Mouse (Mus musculus): Measurements from ENCODE around the gene Gucy2c. TPM values are rescaled to one million over a fixed set of nuclear protein-coding genes. Genes with fewer than 3 reads are reported as not detected.
A peak's percentile ranks its signal among the peaks of the same experiment; 100 is the strongest.

The Gucy2c gene
- polyA plus RNA-seq (2015; fragmentation: Nextera tagmentation; extraction: Ambion mirVana), result 0.06 and 0.07 TPM in 2 replicates

DNA sequence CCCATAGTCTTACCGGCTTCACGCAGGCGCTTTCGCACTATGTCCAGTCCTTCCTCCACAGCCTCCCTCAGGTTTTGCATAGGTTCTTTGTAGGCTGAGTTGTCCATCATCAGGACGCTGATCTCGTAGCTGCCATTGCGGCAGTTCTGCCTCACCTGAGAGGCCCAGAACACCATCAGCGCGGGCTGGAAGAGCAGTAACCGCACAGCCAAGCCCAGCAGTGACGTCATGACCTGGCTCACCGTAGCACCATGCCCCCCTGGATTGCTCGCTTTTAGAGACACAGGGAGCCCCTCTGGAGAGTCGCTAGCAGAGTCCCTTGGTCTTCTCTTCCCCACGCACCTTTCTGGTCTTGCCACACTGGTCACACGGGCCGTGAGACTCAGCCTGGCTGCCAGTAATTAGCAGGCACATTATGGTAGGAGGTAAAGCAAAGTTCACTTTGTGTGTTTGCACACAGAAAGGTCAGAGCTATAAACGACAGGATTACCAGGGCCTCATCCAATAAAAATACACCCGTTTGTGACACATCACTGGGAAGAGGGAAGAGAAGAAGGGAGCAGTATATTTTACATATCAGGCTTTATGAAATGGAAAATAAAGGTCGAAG is at the start of gene Gucy2c:
Gene Gucy2c, minus strand, starts transcription at position 389 of the 610 bp plus-strand sequence.
- H3K4me3 ChIP-seq, result no peak within 1 kb of the TSS
- no peak within 1 kb of the TSS for H3K9ac ChIP-seq
- no peak for ATAC-seq (ENCODE audit: insufficient number of reproducible peaks, low FRiP score, low TSS enrichment, low read depth)
- no peak within 1 kb of the TSS for H3K4me2 ChIP-seq
- WGBS, result 64% methylated on average over 20 of the region's 20 CpGs
- no peaks in the 10 kb centered on the region for H3K36me3 ChIP-seq
- H3K4me1 ChIP-seq, result 0 out of 2 replicates have a peak, but pooled peaks cover 2% of the 10 kb centered on the region
- H3K27me3 ChIP-seq, result no peaks in the 10 kb centered on the region
- H3K27ac ChIP-seq, result no peak within 1 kb of the TSS
- no peaks in the 10 kb centered on the region for H3K9me3 ChIP-seq

DNA sequence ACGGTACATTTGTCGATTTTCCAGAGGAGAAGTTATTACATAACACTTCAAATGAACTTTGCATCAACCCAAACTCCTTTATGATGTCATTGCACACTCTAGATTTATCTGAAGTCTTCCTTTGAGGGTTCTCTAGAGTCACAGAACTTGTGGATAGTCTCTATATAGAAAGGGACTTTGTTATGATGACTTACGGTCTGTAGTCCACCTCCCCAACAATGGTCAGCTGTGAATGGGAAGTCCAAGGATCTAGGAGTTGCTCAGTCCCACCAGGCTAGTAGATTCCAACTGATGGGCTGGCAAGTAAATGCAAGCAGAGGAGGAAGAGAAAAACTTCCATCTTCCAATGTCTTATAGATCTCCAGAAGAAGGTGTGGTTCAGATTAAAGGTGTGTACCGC is 47.1 kb upstream of the Gucy2c start:
- Histone ChIP-seq H3K4me2 (peak overlapping the region; percentile 53), H3K27ac (peak overlapping the region; percentile 86), H3K4me1 (peaks cover 7% of the 10 kb centered on the region), H3K36me3 (peaks cover 18% of the 10 kb centered on the region), H3K9ac (0 out of 2 replicates have a peak overlapping the region, but pooled peaks have one; percentile 37), H3K27me3 (no peaks in the 10 kb centered on the region), H3K9me3 (no peaks in the 10 kb centered on the region), H3K4me3 (peak overlapping the region; percentile 84)
- 35% methylated on average over 4 of the region's 4 CpGs for WGBS
- no peak for ATAC-seq (ENCODE audit: insufficient number of reproducible peaks, low FRiP score, low TSS enrichment, low read depth)

DNA sequence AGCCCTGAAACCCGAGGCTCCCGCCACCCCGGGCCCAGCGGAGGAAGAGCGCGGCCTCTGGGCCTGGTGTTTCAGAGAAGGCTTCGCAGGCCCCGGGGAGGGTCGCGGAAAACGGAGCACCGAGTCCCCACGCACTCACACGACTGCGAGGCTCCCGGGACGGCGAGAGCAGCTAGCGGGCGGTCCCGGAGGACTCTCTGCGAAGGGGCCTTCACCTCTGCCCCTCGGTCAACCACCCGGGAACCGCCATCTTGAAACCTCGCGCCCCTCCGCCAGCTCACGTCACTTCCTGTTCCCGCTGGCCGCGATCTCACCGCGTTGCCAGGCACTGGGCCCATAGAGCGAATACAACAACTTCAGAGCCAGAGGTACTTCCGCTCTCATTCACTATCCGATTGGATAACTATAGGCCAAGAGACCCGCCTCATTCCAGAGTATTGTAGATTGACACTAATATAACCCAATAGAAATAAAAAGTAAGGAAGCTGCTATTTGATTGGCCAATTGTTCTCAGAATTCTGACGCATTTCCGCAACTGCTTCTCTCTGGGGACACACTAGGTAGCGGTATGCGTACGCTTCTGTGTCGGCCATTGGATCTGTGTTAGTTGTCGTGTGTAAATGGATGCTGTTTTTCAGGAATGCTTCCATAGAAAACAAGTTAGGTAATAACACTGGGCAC is 46.5 kb upstream of the Gucy2c start, which contains the start of gene Wbp11:
Gene Wbp11, minus strand, starts transcription at position 353 of the 681 bp plus-strand sequence.
- H3K9me3 ChIP-seq, result no peaks in the 10 kb centered on the region
- under 1% methylated on average over 45 of the region's 45 CpGs for WGBS
- peak within 1 kb of the TSS; percentile 86 for H3K27ac ChIP-seq
- peak within 1 kb of the TSS; percentile 56 for H3K4me2 ChIP-seq
- H3K4me1 ChIP-seq, result peaks cover 7% of the 10 kb centered on the region
- no peaks in the 10 kb centered on the region for H3K27me3 ChIP-seq
- H3K4me3 ChIP-seq, result peak within 1 kb of the TSS; percentile 84
- peak; percentile 100 for ATAC-seq (ENCODE audit: insufficient number of reproducible peaks, low FRiP score, low TSS enrichment, low read depth)
- peak within 1 kb of the TSS; percentile 90 for H3K9ac ChIP-seq
- peaks cover 20% of the 10 kb centered on the region for H3K36me3 ChIP-seq

DNA sequence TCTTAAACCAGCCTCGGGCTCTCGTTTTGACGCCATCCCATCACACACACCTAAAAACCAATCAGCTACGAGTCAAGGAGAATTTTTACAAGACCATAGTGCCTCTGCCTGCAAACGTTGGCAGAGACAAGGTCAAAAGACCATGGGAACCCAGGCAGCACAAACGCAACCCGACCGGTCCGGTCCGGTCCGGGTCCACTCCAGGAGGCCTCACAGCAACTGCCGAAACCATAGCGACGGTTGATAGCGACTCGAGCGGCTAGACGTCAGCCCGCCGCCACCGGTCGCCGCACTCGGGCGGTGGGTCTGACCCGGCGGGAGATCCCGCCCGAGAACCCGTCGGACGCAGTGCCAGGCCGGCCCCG is 45.9 kb upstream of the Gucy2c start, which contains the start of gene BC049715:
Gene BC049715, plus strand, starts transcription at position 111 of the 365 bp plus-strand sequence.
- Histone ChIP-seq H3K36me3 (peaks cover 25% of the 10 kb centered on the region), H3K4me2 (peak within 1 kb of the TSS; percentile 56), H3K9ac (peak within 1 kb of the TSS; percentile 90), H3K27ac (peak within 1 kb of the TSS; percentile 86), H3K4me3 (peak within 1 kb of the TSS; percentile 84), H3K27me3 (no peaks in the 10 kb centered on the region), H3K9me3 (no peaks in the 10 kb centered on the region), H3K4me1 (peaks cover 7% of the 10 kb centered on the region)
- WGBS, result under 1% methylated on average over 34 of the region's 34 CpGs
- ATAC-seq (ENCODE audit: insufficient number of reproducible peaks, low FRiP score, low TSS enrichment, low read depth), result no peak

DNA sequence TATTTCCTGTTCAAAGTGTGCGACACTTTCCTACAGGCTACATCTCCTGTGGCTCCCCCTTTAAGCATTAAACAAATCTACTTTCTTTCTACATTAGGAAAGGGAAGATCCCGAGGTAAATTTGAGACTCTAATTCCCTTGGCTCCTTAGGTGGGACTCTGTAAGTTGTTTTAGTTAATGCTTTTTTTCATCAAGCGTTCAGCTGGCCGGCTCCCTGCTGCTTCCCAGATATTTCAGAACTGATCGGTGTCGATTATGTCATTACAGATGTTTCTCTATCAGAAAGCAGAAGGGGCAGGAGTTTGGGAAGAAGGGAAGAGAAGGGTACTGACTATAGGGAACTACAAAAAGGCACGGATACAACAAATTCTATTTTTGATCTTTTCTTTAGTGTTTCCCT is 45.6 kb upstream of the Gucy2c start:
- H3K27me3 ChIP-seq, result no peaks in the 10 kb centered on the region
- H3K9me3 ChIP-seq, result no peaks in the 10 kb centered on the region
- H3K4me3 ChIP-seq, result peak overlapping the region; percentile 84
- no peak for ATAC-seq (ENCODE audit: insufficient number of reproducible peaks, low FRiP score, low TSS enrichment, low read depth)
- peak overlapping the region; percentile 56 for H3K4me2 ChIP-seq
- peaks cover 29% of the 10 kb centered on the region for H3K36me3 ChIP-seq
- 12% methylated on average over 7 of the region's 7 CpGs for WGBS
- H3K4me1 ChIP-seq, result peaks cover 7% of the 10 kb centered on the region
- peak overlapping the region; percentile 90 for H3K9ac ChIP-seq
- peak overlapping the region; percentile 78; the same call in 1 of the 2 replicates for H3K27ac ChIP-seq

DNA sequence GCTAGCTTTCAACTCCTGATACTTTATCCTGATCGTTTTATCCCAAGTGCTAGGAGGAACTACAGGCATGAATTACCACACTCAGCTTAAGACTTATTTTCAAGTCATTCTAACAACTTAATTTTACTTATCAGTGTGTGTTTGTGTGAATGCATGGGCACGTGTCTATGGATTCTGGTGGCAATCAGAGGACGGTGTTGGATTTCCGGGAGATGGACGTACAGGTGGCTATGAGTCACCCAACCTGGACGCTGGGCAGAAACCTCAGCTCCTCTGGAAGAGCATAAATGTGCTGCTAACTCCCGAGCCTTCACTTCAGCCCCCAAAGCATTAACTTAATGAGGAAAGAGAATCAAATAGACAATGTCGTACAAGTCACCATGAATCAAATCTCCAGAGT is 43.4 kb upstream of the Gucy2c start:
- no peak overlapping the region for H3K4me3 ChIP-seq
- H3K27me3 ChIP-seq, result no peaks in the 10 kb centered on the region
- no peaks in the 10 kb centered on the region for H3K9me3 ChIP-seq
- WGBS, result 93% methylated on average over 8 of the region's 8 CpGs
- H3K36me3 ChIP-seq, result peaks cover 50% of the 10 kb centered on the region
- no peak overlapping the region for H3K9ac ChIP-seq
- H3K4me1 ChIP-seq, result peaks cover 7% of the 10 kb centered on the region
- no peak overlapping the region for H3K4me2 ChIP-seq
- ATAC-seq (ENCODE audit: insufficient number of reproducible peaks, low FRiP score, low TSS enrichment, low read depth), result no peak
- H3K27ac ChIP-seq, result no peak overlapping the region

DNA sequence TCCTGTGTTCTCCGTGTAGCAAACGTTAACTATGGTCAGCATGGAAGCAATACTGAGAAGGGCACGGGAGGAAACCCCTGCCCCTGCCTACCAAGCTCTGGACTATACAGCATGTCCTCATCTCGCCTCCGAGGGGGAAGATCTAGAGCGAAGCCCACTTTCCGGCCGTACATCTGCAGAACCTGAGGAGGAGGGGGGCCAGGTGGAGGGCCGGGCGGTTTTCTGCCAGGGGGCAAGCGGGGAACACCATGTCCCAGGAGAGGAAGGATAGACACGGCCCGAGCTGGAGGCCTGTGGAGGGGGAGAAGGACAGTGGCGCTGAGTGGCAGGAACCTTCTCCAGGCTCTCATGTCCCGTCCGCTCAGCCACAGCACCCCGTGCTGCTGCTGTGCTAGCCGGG is 39.5 kb upstream of the Gucy2c start:
- Histone ChIP-seq H3K9me3 (no peaks in the 10 kb centered on the region), H3K4me2 (no peak overlapping the region), H3K4me3 (no peak overlapping the region), H3K9ac (no peak overlapping the region), H3K36me3 (peaks cover 88% of the 10 kb centered on the region), H3K27ac (no peak overlapping the region), H3K4me1 (no peaks in the 10 kb centered on the region), H3K27me3 (no peaks in the 10 kb centered on the region)
- ATAC-seq (ENCODE audit: insufficient number of reproducible peaks, low FRiP score, low TSS enrichment, low read depth), result no peak
- 93% methylated on average over 18 of the region's 18 CpGs for WGBS

DNA sequence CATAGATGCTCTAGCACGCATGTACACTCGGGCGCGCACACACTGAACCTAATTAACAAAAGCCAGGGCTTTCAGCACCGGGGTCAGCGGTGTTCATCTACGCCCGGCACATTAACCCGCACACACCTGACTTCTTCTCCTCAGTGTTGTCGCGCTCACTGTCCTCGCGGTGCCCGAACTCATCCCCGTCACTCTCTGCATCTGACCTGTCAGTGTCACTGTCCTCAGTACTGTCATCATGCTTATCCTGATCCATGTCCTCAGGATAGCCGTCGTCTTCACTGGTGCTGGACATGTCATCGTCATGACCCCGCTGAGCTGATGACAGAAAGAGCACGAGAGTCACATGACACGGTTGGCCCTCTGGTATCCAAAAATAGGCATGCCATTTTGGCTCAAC is 38.8 kb upstream of the Gucy2c start:
- Histone ChIP-seq H3K9ac (no peak overlapping the region), H3K27ac (no peak overlapping the region), H3K9me3 (no peaks in the 10 kb centered on the region), H3K4me3 (no peak overlapping the region), H3K27me3 (no peaks in the 10 kb centered on the region), H3K4me1 (no peaks in the 10 kb centered on the region), H3K4me2 (no peak overlapping the region), H3K36me3 (peaks cover 90% of the 10 kb centered on the region)
- 94% methylated on average over 21 of the region's 21 CpGs for WGBS
- ATAC-seq (ENCODE audit: insufficient number of reproducible peaks, low FRiP score, low TSS enrichment, low read depth), result no peak

DNA sequence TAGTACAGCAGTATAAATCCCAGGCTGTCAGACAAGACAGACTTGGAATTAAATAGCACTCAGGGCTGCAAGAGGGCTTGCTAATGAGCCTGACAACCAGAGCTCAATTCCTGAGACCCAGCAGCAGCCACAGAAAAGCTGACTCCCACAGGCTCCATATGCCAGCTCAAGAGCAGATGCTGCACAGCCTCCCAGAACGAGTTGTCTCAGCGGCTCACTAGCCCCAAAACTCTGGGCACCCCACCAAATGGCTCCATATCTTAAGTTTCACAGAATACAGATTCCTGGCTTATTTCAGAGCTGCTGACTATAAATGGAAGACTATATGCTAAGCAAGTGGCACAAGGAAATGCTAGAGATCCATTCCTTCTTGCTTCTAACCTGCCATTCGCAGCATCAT is 36.0 kb upstream of the Gucy2c start:
- Histone ChIP-seq H3K27ac (no peak overlapping the region), H3K4me3 (no peak overlapping the region), H3K4me1 (no peaks in the 10 kb centered on the region), H3K36me3 (peaks cover 92% of the 10 kb centered on the region), H3K9me3 (no peaks in the 10 kb centered on the region), H3K9ac (no peak overlapping the region), H3K4me2 (no peak overlapping the region), H3K27me3 (no peaks in the 10 kb centered on the region)
- WGBS, result 91% methylated on average over 3 of the region's 3 CpGs
- ATAC-seq (ENCODE audit: insufficient number of reproducible peaks, low FRiP score, low TSS enrichment, low read depth), result no peak

DNA sequence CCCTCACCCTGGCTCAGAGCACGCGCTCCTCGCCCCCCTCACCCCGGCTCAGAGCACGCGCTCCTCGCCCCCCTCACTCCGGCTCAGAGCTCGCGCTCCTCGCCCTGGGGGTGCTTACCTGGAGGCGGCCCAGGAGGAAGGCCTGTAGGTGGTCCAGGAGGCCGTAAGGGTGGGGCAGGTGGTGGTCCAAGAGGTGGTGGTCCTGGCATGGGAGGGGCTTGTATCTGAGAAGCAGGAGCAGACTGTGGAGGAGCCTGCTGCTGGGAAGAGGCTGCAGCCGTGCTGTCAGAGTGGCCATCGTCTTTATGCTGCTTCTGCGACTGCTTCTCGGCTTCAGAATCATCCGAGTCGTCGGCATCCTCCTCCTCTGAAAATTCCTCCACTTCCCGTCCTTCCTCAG is 35.3 kb upstream of the Gucy2c start:
- Histone ChIP-seq H3K27ac (no peak overlapping the region), H3K36me3 (peaks cover 91% of the 10 kb centered on the region), H3K4me3 (no peak overlapping the region), H3K9ac (no peak overlapping the region), H3K4me2 (no peak overlapping the region), H3K9me3 (no peaks in the 10 kb centered on the region), H3K27me3 (no peaks in the 10 kb centered on the region), H3K4me1 (no peaks in the 10 kb centered on the region)
- ATAC-seq (ENCODE audit: insufficient number of reproducible peaks, low FRiP score, low TSS enrichment, low read depth), result no peak
- 92% methylated on average over 21 of the region's 21 CpGs for WGBS

DNA sequence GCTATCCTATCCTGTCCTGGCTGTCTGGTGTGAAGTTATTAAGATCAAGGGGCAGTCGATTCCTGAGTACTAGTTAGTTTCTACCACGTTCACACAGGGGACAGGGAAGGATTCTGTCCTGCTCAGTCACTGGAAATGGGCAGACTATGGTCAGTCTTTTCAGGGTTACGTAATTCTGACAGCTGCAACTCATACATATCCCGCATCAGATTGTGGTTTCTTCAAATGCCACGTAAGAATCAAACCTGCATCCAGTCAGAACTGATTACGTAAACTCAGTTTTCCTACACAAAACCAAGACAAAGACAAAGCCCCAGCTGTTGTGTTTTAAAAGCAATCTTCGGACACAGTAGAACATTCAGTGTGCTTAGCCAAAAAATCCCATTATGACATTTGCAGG is 33.8 kb upstream of the Gucy2c start:
- Histone ChIP-seq H3K4me1 (no peaks in the 10 kb centered on the region), H3K27me3 (no peaks in the 10 kb centered on the region), H3K27ac (no peak overlapping the region), H3K36me3 (peaks cover 79% of the 10 kb centered on the region), H3K9ac (no peak overlapping the region), H3K9me3 (no peaks in the 10 kb centered on the region), H3K4me3 (no peak overlapping the region), H3K4me2 (no peak overlapping the region)
- no peak for ATAC-seq (ENCODE audit: insufficient number of reproducible peaks, low FRiP score, low TSS enrichment, low read depth)
- 93% methylated on average over 7 of the region's 7 CpGs for WGBS

DNA sequence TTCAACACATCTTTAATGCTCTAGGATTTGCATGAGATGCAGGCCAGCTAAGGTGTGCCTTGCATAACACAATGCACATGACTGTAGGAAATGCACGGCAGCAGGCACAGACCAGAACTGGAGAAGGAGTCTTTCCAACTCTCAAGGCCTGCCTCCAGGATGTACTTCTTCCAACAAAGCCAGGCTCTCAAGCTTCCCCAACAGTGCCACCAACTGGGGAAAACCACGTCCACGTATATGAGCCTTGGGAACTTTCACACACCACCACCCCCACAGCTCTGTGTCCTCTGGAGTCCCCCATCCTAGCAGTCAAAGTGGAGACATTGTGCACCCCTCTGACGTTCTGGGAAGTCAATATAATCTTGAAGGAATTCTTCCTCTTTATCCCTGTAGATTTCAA is 31.6 kb upstream of the Gucy2c start:
- no peak overlapping the region for H3K9ac ChIP-seq
- H3K4me1 ChIP-seq, result peaks cover 13% of the 10 kb centered on the region
- no peak overlapping the region for H3K4me3 ChIP-seq
- no peak for ATAC-seq (ENCODE audit: insufficient number of reproducible peaks, low FRiP score, low TSS enrichment, low read depth)
- no peak overlapping the region for H3K4me2 ChIP-seq
- peaks cover 58% of the 10 kb centered on the region for H3K36me3 ChIP-seq
- no peak overlapping the region for H3K27ac ChIP-seq
- no peaks in the 10 kb centered on the region for H3K9me3 ChIP-seq
- 31% methylated on average over 4 of the region's 4 CpGs for WGBS
- H3K27me3 ChIP-seq, result no peaks in the 10 kb centered on the region

Measured in limb, embryonic 15.5 days (tissue).